Comparison of ENCODE assay signal across 18 mouse cellular contexts in the genomic region with DNA sequence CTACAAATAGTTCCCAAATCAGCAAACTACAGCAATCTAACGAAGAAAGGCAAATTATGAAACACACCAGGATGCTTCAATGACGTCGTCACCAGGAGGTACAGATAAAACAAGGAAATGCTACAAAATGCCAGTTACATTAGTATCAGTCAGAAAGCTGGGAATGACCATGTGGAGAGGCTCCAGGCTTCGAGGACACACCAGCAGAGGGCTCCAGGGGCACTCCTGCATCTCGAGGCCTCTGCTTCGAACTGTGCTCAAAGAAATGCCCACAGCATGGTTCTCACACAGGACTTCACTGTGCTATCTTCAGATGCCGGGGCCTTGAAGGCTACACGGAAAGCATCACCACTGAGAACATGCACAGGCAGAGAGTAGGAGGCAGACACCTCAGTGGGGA.
DNase-seq lines count a peak whose midpoint lies in the region; ATAC-seq and TF ChIP-seq lines count a peak whose summit lies in the region.
"Had no signal": no experiment of that assay in that cellular context is flagged by ENCODE, and none has a peak within 500 bp of the region (broad histone marks: within the 10 kb centered on the region; RNA-seq: fewer than 3 reads in every experiment).

No protein-coding gene starts in this region.

- no peak overlapping the region for H3K27ac ChIP-seq in intestine, postnatal 0 days (ENCODE audit: low read depth, low read length)
- no peak overlapping the region for H3K27ac ChIP-seq in intestine, embryonic 16.5 days (ENCODE audit: low read length)
- no peak overlapping the region for H3K27ac ChIP-seq in midbrain, postnatal 0 days (ENCODE audit: low read depth, low read length)
- H3K27ac ChIP-seq in midbrain, embryonic 10.5 days (replicated peaks): no peak overlapping the region
- H3K27ac ChIP-seq: limb, embryonic 13.5 days; midbrain, embryonic 13.5 days; neural tube, embryonic 15.5 days had no signal

- ATAC-seq in intestine, postnatal 0 days: no peak
- ATAC-seq in intestine, embryonic 16.5 days: no peak
- ATAC-seq in midbrain, postnatal 0 days (ENCODE audit: low FRiP score): no peak
- no peak for ATAC-seq in inflammation-experienced regulatory T-cells, adult 6 months
- ATAC-seq: midbrain, embryonic 13.5 days; Patski had no signal

- H3K27me3 ChIP-seq in intestine, postnatal 0 days (replicated peaks; ENCODE audit: control insufficient read depth, insufficient read depth, low read length): no peaks in the 10 kb centered on the region
- no peaks in the 10 kb centered on the region for H3K27me3 ChIP-seq in intestine, embryonic 16.5 days (replicated peaks; ENCODE audit: control insufficient read depth, insufficient read depth, low read length)
- H3K27me3 ChIP-seq in midbrain, postnatal 0 days (ENCODE audit: insufficient read depth, low read length): no peaks in the 10 kb centered on the region
- no peaks in the 10 kb centered on the region for H3K27me3 ChIP-seq in midbrain, embryonic 10.5 days (ENCODE audit: low read depth, poor library complexity, severe bottlenecking)
- H3K27me3 ChIP-seq: limb, embryonic 13.5 days; midbrain, embryonic 13.5 days; neural tube, embryonic 15.5 days; Patski had no signal

- WGBS in intestine, postnatal 0 days: 82% methylated on average over 8 of the region's 8 CpGs
- WGBS in intestine, embryonic 16.5 days: 85% methylated on average over 8 of the region's 8 CpGs
- 69% methylated on average over 8 of the region's 8 CpGs for WGBS in midbrain, postnatal 0 days
- 89% methylated on average over 8 of the region's 8 CpGs for WGBS in midbrain, embryonic 10.5 days

- peaks cover 2% of the 10 kb centered on the region; the same call in 1 of the 2 replicates for H3K36me3 ChIP-seq in intestine, postnatal 0 days (ENCODE audit: control insufficient read depth, insufficient read depth)
- no peaks in the 10 kb centered on the region for H3K36me3 ChIP-seq in intestine, embryonic 16.5 days (ENCODE audit: control insufficient read depth, insufficient read depth, low read length)
- H3K36me3 ChIP-seq in midbrain, postnatal 0 days (ENCODE audit: insufficient read depth, low read length): no peaks in the 10 kb centered on the region
- H3K36me3 ChIP-seq in midbrain, embryonic 10.5 days: peaks cover 40% of the 10 kb centered on the region
- H3K36me3 ChIP-seq: limb, embryonic 13.5 days had no signal

- no peak overlapping the region for H3K9ac ChIP-seq in intestine, postnatal 0 days (ENCODE audit: low read depth, low read length)
- H3K9ac ChIP-seq in intestine, embryonic 16.5 days (ENCODE audit: low read depth, low read length): no peak overlapping the region
- no peak overlapping the region for H3K9ac ChIP-seq in midbrain, postnatal 0 days (replicated peaks; ENCODE audit: low read length, poor library complexity, severe bottlenecking)
- H3K9ac ChIP-seq: limb, embryonic 13.5 days; lung, embryonic 14.5 days; midbrain, embryonic 13.5 days; neural tube, embryonic 15.5 days had no signal

- DNase-seq in cerebellum, postnatal 25 days: peak; percentile 38 to 56
- DNase-seq in cerebellum, adult 9-11 months: no peak
- no peak for DNase-seq in midbrain, postnatal 0 days (ENCODE audit: low spot score)
- no peak for DNase-seq in midbrain, embryonic 10.5 days (ENCODE audit: low spot score)
- DNase-seq: adrenal gland, postnatal 25 days; B cell, adult 2 months; kidney, postnatal 14 days; lung, embryonic 14.5 days; right cerebral cortex, postnatal 4 days; thymus, postnatal 36 days had no signal

- H3K4me2 ChIP-seq in intestine, postnatal 0 days (replicated peaks; ENCODE audit: low read depth): no peak overlapping the region
- no peak overlapping the region for H3K4me2 ChIP-seq in intestine, embryonic 16.5 days (ENCODE audit: low read depth, low read length)
- no peak overlapping the region for H3K4me2 ChIP-seq in midbrain, postnatal 0 days (ENCODE audit: low read depth, low read length, poor library complexity, severe bottlenecking)
- H3K4me2 ChIP-seq: limb, embryonic 13.5 days; lung, embryonic 14.5 days; midbrain, embryonic 13.5 days; neural tube, embryonic 15.5 days had no signal

- peak; percentile 40 for TF ChIP-seq CTCF in intestine, postnatal 0 days (IDR thresholded peaks at IDR 0.05; ENCODE audit: low read depth)
- peak; percentile 31; the same call in 1 of the 2 replicates for TF ChIP-seq CTCF in midbrain, postnatal 0 days (IDR thresholded peaks at IDR 0.05)

- H3K4me3 ChIP-seq in intestine, postnatal 0 days (ENCODE audit: low read depth, low read length): no peak overlapping the region
- no peak overlapping the region for H3K4me3 ChIP-seq in intestine, embryonic 16.5 days (ENCODE audit: low read length)
- H3K4me3 ChIP-seq in midbrain, postnatal 0 days (ENCODE audit: low read depth, low read length): no peak overlapping the region
- no peak overlapping the region for H3K4me3 ChIP-seq in midbrain, embryonic 10.5 days
- H3K4me3 ChIP-seq: limb, embryonic 13.5 days; midbrain, embryonic 13.5 days; myocyte; neural tube, embryonic 15.5 days had no signal

- H3K4me1 ChIP-seq in intestine, postnatal 0 days (replicated peaks; ENCODE audit: control insufficient read depth, insufficient read depth, low read length): no peaks in the 10 kb centered on the region
- H3K4me1 ChIP-seq in intestine, embryonic 16.5 days (ENCODE audit: control insufficient read depth, insufficient read depth, low read length): no peaks in the 10 kb centered on the region
- H3K4me1 ChIP-seq in midbrain, postnatal 0 days (ENCODE audit: insufficient read depth, low read length): no peaks in the 10 kb centered on the region
- H3K4me1 ChIP-seq in midbrain, embryonic 10.5 days: no peaks in the 10 kb centered on the region

- H3K9me3 ChIP-seq in intestine, postnatal 0 days (ENCODE audit: control insufficient read depth): no peaks in the 10 kb centered on the region
- H3K9me3 ChIP-seq in intestine, embryonic 16.5 days (ENCODE audit: control insufficient read depth, low read length): no peaks in the 10 kb centered on the region
- no peaks in the 10 kb centered on the region for H3K9me3 ChIP-seq in midbrain, postnatal 0 days (ENCODE audit: low read length)
- no peaks in the 10 kb centered on the region for H3K9me3 ChIP-seq in midbrain, embryonic 10.5 days (replicated peaks)
- H3K9me3 ChIP-seq: limb, embryonic 13.5 days; midbrain, embryonic 13.5 days; neural tube, embryonic 15.5 days had no signal

Comparison
In these comparisons a context has a peak if more than half of its experiments do, and no peak if none do; other contexts are left out.
1. DNase-seq: peak in cerebellum, postnatal 25 days (2 of 2); none in cerebellum, adult 9-11 months (single experiment), midbrain, postnatal 0 days (single experiment) and midbrain, embryonic 10.5 days (single experiment).